Mouse (Mus musculus) heart, postnatal 0 days (tissue): Measurements from ENCODE around the gene Smarcc1.

Source experiments
- CTCF ChIP-seq: IDR thresholded peaks from 2 replicates; pipeline ENCODE4 v1.5.1; 2016; ENCODE audit warnings: antibody characterized with exemption, control low read depth, low read depth
- EP300 ChIP-seq: IDR thresholded peaks from 2 replicates; pipeline ENCODE4 v1.6.1; 2016; ENCODE audit warnings: antibody characterized with exemption, low read depth

GRCm38 (mm10) chr9:110132201-110132605 lies 14.7 kb downstream of the Smarcc1 start:
- TF ChIP-seq CTCF: no peak
- no peak for TF ChIP-seq EP300
